Mouse (Mus musculus) forebrain, postnatal 0 days (tissue): ENCODE results near the gene Plau. TPM values are rescaled to one million over a fixed set of nuclear protein-coding genes. Genes with fewer than 3 reads are reported as not detected.

Source experiments
- ATAC-seq: fragments of 200-750 bp; cut with Nextera tagmentation; 2 replicates; pipeline ENCODE4 v1.8.0; 2017; ENCODE audit warnings: mild to moderate bottlenecking, moderate library complexity
- DNase-seq: peaks from one replicate; pipeline ENCODE4 v3.0.0-alpha.2; 2015
- H3K27ac ChIP-seq: fragments of 300-500 bp; sonication (generic); 2 replicates; pipeline ENCODE4 v1.5.1; 2014; ENCODE audit warnings: low read depth, mild to moderate bottlenecking, antibody characterized with exemption, low read length, moderate library complexity, mixed read lengths
- H3K27me3 ChIP-seq: fragments of 300-500 bp; sonication (generic); 2 replicates; pipeline ENCODE4 v1.6.1; 2014; ENCODE audit warnings: mild to moderate bottlenecking, low read length, mixed read lengths; ENCODE audit not compliant: insufficient read depth
- H3K36me3 ChIP-seq: fragments of 300-500 bp; sonication (generic); 2 replicates; pipeline ENCODE4 v1.6.1; 2014; ENCODE audit warnings: mild to moderate bottlenecking, moderate library complexity; ENCODE audit not compliant: insufficient read depth
- H3K4me1 ChIP-seq: fragments of 300-500 bp; sonication (generic); 2 replicates; pipeline ENCODE4 v1.6.1; 2014; ENCODE audit warnings: antibody characterized with exemption; ENCODE audit not compliant: insufficient read depth
- H3K4me2 ChIP-seq: fragments of 300-500 bp; sonication (generic); 2 replicates; pipeline ENCODE4 v1.6.1; 2014; ENCODE audit warnings: low read depth, mild to moderate bottlenecking, moderate library complexity
- H3K4me3 ChIP-seq: fragments of 300-500 bp; sonication (generic); 2 replicates; pipeline ENCODE4 v1.5.1; 2014; ENCODE audit warnings: low read depth, low read length, mixed read lengths
- H3K9ac ChIP-seq: fragments of 300-500 bp; sonication (generic); 2 replicates; pipeline ENCODE4 v1.6.1; 2014; ENCODE audit warnings: mild to moderate bottlenecking
- H3K9me3 ChIP-seq: fragments of 300-500 bp; sonication (generic); 2 replicates; pipeline ENCODE4 v1.6.1; 2016; ENCODE audit warnings: low read length
- CTCF ChIP-seq: sonication (generic); IDR thresholded peaks from 2 replicates; pipeline ENCODE4 v1.5.1; 2016; ENCODE audit warnings: antibody characterized with exemption, control low read depth, low read depth
- whole genome bisulfite sequencing: fragments of 180-500 bp; shearing (Covaris S2); extraction: QIAGEN DNeasy Blood & Tissue Kit; methylation state at CpG from one replicate; pipeline ENCODE4 v1.1.7; 2014; 5-methylcytosine and 5-hydroxymethylcytosine counted together
- polyA plus RNA-seq: library from polyadenylated mRNA; unstranded; fragments of >200 nt; fragmentation: Nextera tagmentation; extraction: Ambion mirVana; gene quantifications from 2 replicates; pipeline ENCODE4 v1.2.1, GENCODE M21; 2015
- total RNA-seq: library from RNA; depleted of rRNA; stranded (reverse); fragments of >200 nt; gene quantifications from 2 replicates; pipeline ENCODE4 v1.2.3, GENCODE M21; 2014; rRNA removed

The Plau gene
- 0.62 and 1.1 TPM in 2 replicates for total RNA-seq
- 0.23 and 0.44 TPM in 2 replicates for polyA plus RNA-seq

DNA sequence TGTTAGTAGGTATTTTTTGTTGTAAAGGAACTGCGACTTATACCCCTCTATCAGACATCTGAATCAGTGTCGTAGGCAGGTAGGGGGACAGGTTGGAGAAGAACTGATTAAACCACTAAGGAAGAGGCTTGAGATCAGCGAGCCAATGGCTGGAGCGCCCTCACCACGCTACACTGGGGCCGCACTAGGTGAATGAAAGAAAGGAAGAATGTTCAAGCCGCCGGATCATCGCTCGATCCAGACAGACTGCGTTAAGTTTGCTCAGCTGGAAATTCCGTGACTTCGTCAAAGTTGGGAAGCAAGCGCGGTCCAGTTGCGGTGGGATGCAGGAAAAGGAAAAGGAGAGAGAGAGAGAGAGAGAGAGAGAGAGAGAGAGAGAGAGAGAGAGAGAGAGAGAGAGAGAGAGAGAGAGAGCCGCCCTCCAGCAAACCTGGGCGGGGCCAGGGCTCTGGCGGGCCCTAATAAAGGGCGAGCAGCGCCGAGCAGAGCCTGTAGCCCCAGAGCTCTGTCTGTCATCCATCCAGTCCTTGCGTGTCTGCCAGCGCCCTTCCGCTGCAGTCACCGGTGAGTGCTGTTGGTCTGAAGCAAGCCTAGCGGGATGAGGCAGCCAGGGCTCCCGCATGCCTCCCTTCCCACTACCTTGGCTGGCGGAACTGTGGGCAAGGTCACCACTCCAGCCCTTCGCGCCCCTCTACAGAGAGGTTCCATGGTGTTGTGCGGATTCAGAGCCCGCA is at the start of gene Plau:
Plau (plus strand) TSS at position 490 of the 734 bp plus-strand sequence.
- DNase-seq, result peak; percentile 50
- H3K36me3 ChIP-seq, result no peaks in the 10 kb centered on the region
- TF ChIP-seq CTCF, result no peak
- peak within 1 kb of the TSS; percentile 41 for H3K4me3 ChIP-seq
- H3K9ac ChIP-seq, result peak within 1 kb of the TSS; percentile 54
- H3K27ac ChIP-seq, result no peak within 1 kb of the TSS
- H3K4me1 ChIP-seq, result 0 out of 2 replicates have a peak, but pooled peaks cover 5% of the 10 kb centered on the region
- peak within 1 kb of the TSS; percentile 95 for H3K4me2 ChIP-seq
- peak; percentile 78 for ATAC-seq
- 3% methylated on average over 33 of the region's 33 CpGs for WGBS
- no peaks in the 10 kb centered on the region for H3K27me3 ChIP-seq
- H3K9me3 ChIP-seq, result no peaks in the 10 kb centered on the region

DNA sequence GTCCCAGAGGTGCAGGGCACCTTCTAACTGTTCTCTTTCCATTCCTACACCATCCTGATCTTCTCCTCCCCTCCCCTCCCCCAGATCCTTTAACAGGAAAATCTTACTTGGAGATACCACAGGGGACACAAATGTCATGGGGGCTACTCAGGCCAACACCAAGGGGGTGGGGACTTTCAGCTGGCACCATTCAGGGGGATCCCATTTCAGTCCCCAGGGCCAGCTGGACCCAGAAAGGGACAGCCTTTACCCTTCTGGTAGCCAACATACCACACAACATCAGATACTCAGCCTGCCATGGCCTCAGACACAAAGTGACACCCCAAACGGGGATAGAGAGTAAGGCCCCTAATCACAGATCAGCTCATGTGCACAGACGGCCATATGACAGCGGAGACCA is 48.3 kb upstream of the Plau start:
- peaks cover 48% of the 10 kb centered on the region for H3K36me3 ChIP-seq
- TF ChIP-seq CTCF, result no peak
- no peak overlapping the region for H3K4me2 ChIP-seq
- no peaks in the 10 kb centered on the region for H3K27me3 ChIP-seq
- no peaks in the 10 kb centered on the region for H3K9me3 ChIP-seq
- no peak for ATAC-seq
- DNase-seq, result no peak
- WGBS, result 80% methylated on average over 3 of the region's 3 CpGs
- no peak overlapping the region for H3K27ac ChIP-seq
- no peak overlapping the region for H3K4me3 ChIP-seq
- no peak overlapping the region for H3K9ac ChIP-seq
- peaks cover 7% of the 10 kb centered on the region; the same call in 1 of the 2 replicates for H3K4me1 ChIP-seq

DNA sequence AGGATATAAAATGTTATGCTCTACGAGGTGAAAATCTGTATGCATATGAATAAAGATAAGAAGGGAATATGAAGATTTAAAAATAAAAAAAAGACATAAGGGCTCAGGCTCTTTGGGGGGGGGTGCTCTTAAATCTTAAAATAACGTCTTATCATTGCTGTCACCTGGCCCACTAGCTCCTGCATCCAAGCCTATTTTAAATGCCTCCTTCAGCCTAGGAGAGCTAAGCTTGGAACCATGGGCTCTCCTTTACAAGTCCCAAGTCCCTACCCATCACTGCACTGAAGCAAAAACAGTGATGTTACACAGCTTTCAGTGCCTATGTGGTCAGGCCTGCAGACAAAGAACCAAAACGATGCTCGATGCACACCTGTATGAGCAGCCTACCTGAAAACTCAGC is 46.9 kb upstream of the Plau start:
- no peak for TF ChIP-seq CTCF
- H3K9me3 ChIP-seq, result no peaks in the 10 kb centered on the region
- no peak overlapping the region for H3K4me2 ChIP-seq
- ATAC-seq (no peak), DNase-seq (no peak)
- peaks cover 36% of the 10 kb centered on the region for H3K36me3 ChIP-seq
- no peak overlapping the region for H3K27ac ChIP-seq
- WGBS, result 88% methylated on average over 4 of the region's 4 CpGs
- H3K9ac ChIP-seq, result no peak overlapping the region
- H3K4me1 ChIP-seq, result peaks cover 12% of the 10 kb centered on the region; the same call in 1 of the 2 replicates
- H3K27me3 ChIP-seq, result no peaks in the 10 kb centered on the region
- no peak overlapping the region for H3K4me3 ChIP-seq

DNA sequence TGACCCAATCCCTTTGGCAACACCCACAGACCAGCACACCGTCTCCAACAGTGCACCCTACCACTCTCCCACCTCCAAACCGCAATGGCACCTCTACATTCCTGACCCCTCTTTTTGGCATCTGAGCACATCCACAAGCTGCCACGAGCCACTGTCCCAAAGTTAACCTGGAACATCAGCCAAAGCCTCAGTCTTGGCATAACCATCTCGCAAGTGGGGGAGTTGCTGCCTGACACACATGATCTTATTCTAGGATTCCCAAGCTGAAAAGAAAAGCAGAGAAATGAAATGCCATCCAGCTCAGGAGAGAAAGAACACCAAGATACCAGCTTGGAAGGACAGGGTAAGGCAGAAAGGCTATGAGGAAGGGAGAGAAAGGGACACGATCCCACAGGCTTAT is 46.0 kb upstream of the Plau start:
- no peak overlapping the region for H3K9ac ChIP-seq
- 93% methylated on average over 5 of the region's 5 CpGs for whole genome bisulfite sequencing
- no peak for DNase-seq
- H3K4me2 ChIP-seq, result no peak overlapping the region
- peaks cover 13% of the 10 kb centered on the region; the same call in 1 of the 2 replicates for H3K4me1 ChIP-seq
- peaks cover 32% of the 10 kb centered on the region for H3K36me3 ChIP-seq
- H3K27ac ChIP-seq, result no peak overlapping the region
- H3K4me3 ChIP-seq, result no peak overlapping the region
- no peaks in the 10 kb centered on the region for H3K9me3 ChIP-seq
- no peak for TF ChIP-seq CTCF
- ATAC-seq, result no peak
- no peaks in the 10 kb centered on the region for H3K27me3 ChIP-seq

DNA sequence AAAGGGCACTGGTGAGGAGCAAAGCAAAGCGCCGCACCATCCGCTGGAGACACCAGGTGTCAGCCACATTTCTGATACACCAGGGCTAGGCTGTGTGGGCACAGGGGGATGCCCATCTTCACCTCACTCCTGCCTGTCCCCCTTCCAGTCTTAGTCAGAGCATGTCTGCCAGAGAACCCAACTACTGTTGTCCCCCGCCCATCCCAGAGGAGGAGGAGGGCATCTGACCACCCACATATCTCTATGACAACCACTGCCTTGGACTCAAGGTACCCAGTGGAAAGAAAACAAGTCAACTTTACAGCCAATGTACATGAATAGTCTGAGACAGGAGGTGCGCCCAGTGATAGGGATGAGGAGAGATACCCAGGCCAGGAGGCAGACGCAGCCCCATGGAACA is 45.5 kb upstream of the Plau start:
- Histone ChIP-seq H3K9ac (no peak overlapping the region), H3K4me2 (no peak overlapping the region), H3K27ac (no peak overlapping the region), H3K9me3 (no peaks in the 10 kb centered on the region), H3K4me1 (peaks cover 13% of the 10 kb centered on the region; the same call in 1 of the 2 replicates), H3K36me3 (peaks cover 27% of the 10 kb centered on the region), H3K27me3 (no peaks in the 10 kb centered on the region), H3K4me3 (no peak overlapping the region)
- TF ChIP-seq CTCF, result no peak
- WGBS, result 94% methylated on average over 6 of the region's 6 CpGs
- ATAC-seq (no peak), DNase-seq (no peak)

DNA sequence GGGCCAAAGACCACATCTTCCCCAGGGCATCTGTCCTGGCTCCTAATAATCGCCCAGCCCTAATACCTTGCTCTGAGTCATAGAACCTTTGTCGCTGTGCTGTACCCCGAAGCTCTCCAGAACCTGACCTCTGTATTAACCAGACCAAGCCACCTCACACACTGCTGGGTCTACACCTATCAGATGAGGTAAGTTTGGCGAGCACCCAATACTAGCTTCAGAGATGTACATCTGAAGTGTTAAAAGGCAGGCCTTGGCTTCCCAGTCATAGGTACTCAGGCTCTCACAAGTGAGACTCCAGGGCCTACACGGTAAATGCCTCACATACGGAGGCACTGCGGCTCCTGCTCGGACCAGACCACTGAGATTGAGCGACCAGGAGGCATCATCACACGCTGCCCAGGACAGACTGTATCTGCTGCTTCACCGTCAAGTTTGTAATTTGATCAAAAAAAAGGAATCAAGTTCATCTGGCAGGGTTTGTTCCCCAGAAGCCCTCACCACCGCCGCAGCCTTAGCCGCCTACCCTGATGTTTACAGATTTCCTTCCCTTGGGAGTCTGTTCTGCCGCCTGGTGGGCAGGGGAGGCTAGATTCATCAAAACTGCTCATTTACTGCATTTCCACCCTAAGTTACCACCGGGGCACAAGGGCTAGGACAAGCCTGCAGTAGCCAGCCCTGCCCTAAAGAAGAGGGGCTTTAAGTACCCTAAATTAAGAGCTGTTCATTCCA is 44.8 kb upstream of the Plau start:
- no peak overlapping the region for H3K4me3 ChIP-seq
- H3K27me3 ChIP-seq, result no peaks in the 10 kb centered on the region
- ATAC-seq, result no peak
- WGBS, result 81% methylated on average over 16 of the region's 16 CpGs
- TF ChIP-seq CTCF, result peak; percentile 53
- H3K9ac ChIP-seq, result no peak overlapping the region; the same call in 1 of the 2 replicates
- DNase-seq, result no peak
- no peaks in the 10 kb centered on the region for H3K9me3 ChIP-seq
- H3K36me3 ChIP-seq, result peaks cover 20% of the 10 kb centered on the region
- peak overlapping the region; percentile 83 for H3K4me2 ChIP-seq
- H3K27ac ChIP-seq, result no peak overlapping the region
- peaks cover 12% of the 10 kb centered on the region; the same call in 1 of the 2 replicates for H3K4me1 ChIP-seq
